Mouse (Mus musculus) gastrocnemius, postnatal 10 days (tissue): Measurements from ENCODE around the gene Slc8a1. TPM values are rescaled to one million over a fixed set of nuclear protein-coding genes. Genes with fewer than 3 reads are reported as not detected.

Source experiments
- DNase-seq: peaks from one replicate; pipeline ENCODE4 v3.0.0; 2021; ENCODE audit warnings: mixed read lengths
- total RNA-seq, 2 experiments: library from RNA; stranded (reverse); gene quantifications; 2 replicates each; pipeline ENCODE4 v1.2.3; 2021

The Slc8a1 gene
- total RNA-seq, 2 experiments from 2014 or later, result 22.4 to 29.0 TPM

DNA sequence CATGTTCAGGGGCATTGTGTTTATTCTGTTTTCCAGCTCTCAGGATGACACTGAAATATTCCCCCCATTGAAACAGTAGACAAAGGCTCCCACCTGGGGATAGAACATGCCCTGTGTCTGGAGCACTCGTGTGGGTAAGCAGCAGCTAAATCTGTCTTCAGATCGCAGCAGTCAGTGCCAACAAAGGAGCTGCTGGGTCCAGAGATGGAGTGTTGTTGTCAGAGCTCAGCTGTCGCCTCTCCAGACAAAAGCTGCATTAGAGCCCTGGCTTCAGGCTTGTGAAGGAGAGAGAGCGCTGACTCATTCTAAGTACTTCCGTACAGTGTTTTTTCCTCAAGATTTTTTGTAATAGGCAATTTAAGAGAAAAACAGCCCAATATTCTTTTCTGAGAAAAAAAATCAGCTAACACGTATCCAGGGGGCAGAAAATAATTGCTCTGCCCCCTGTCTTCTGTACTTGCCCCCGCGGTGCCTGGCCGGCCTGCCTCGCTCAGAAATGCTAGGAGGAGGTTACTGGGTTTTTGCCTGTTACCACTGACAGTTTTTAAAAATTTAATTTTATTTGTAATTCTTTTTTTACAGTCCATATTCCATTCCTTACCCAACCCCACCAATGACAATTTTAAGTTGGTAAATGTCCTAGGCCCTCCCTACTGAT is 318.2 kb downstream of the Slc8a1 start:
- no peak for DNase-seq

DNA sequence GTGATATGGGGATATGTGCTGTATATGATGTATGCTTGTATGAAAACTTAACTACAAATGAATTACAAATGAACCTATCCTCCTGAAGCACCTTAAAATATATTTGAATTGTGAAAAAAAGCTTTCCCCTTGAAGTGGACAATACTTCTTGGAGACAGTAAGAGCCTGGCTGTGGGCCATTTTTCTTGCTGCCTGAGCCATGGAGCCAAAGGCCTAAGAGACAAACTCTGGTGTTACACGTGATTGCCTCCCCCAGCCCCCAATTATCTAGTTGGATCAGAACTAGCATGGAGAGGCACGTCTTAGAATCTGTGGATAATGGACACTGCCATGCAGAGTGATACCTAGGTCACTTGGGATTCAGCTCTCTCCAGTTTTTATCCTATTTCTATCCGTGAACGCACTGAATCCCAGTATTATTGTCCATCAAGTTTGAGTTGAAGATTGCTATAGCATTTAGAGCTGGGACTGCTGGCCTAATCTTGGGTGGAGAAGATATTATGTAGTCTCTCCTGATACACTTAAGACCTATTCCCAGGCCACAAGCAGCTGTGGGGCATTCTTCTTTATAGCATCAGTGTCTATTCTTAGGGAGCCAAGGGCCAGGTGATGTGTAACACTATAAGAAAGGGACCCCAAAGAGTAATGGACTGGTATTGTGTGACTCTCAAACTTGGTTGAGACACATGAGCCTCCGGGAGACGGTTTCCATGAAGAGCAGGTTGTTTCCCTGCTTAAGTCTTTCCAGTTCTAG is 321.6 kb downstream of the Slc8a1 start:
- peak; percentile 22 for DNase-seq

DNA sequence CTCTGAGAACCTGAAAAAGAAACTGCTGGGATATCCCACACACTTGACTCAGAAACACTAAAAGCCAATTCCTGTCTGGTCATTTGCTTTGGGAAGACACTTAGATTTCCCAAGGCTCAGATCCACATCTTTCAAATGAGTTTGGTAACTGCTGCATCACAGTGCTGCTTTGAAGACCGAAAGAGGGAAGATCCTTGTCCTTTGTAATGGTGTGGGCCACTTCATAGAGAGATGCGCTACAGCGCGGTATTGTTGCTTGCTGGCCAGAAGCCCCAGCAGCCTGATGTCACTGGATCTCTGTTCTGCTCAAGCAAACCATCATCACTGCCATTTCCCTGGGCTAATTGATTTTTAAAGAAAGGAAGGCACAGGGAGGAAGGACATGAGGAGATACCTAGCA is 325.4 kb downstream of the Slc8a1 start:
- no peak for DNase-seq

DNA sequence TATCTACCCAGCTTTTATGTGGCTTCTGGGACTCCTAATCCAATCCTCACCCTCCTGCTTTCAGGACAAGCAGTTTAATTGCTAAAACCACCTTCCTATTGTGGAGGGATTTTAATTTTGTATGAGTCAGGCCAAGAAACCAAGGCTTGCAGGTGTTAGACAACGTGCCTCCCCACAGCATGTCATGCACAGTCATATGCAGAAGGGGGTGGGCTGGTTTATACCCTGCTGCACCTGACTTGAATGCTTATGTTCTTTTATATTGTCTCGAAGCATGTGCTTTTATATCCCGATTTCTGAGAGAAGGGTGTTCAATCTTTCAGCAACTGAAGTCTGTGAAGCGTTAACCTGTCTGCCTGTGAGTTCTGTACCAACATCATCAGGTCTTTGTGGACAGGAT is 334.0 kb downstream of the Slc8a1 start:
- DNase-seq, result no peak

DNA sequence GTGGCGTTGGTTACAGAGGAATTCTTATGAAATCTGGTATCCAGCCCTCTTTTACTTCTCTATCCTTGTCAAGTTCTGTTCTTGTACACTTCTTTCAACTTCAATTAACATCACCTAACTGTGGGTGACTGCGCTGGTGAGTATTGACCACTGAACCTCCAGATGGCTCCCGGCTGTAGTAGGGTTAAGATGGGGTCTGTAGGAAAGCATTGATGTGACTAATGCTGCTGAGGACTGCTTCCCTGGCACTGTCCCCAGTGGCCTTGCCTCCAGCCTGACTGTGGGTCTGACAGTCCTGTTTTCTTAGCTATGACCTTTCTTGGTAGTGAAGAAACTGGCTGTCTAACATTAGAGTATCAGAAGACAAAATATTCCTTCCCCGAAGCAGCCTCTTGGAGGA is 335.1 kb downstream of the Slc8a1 start:
- no peak for DNase-seq

DNA sequence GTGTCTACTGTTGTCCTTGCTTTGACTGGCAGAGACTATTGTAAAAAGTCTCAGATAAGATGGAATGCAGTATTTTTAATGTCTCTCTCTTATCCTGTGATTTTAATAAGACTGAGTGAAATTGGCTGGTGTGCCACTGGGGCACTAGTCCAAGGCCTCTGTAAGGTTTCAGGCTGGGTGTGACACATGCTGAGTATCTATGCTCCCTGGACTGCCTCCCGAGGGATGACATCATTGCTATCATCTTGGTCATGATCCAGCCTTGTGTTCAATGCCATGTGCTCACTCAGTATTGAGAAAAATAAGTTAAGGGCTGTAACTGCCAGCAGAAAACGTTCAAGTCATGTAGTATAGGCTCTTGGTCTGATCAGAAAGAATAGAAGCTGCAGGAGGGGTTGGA is 335.5 kb downstream of the Slc8a1 start:
- peak; percentile 53 for DNase-seq

DNA sequence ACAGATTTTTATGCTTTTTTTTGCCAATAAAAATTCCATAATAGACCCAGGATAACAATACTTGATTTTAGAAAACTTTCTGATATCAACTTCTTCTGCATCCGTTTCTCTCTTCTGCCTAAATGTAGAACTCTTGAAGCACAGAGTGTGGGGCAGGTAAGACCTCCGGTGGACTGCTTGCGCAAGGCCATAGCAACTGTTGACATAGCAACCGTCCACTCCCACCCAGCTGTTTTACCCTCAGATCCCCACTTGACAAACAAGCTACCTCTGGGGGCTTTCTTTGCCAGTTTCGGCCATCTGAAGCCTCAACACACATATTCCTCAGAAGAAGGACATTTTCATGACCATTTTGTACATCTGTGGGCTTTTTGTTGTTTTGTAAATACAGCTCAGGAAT is 337.8 kb downstream of the Slc8a1 start:
- DNase-seq, result no peak

DNA sequence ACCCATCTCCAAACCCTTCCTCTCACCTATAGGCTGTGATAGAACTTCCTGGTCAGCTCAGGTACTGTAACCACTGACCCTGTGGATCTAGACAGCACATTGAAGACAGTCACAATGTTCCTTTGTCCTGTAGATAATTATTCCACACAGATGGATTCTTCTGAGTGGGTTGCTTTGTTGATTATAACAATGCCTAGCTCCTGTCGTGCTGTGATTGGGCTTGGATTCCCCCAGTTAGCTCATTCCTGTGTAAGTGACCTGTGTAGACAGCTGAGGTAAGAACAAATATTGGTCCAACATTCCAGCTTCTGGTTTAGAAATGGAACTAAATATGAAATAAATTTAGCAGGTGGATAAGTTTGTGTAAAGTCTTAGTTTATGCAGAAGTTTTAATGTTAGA is 340.7 kb downstream of the Slc8a1 start:
- no peak for DNase-seq

DNA sequence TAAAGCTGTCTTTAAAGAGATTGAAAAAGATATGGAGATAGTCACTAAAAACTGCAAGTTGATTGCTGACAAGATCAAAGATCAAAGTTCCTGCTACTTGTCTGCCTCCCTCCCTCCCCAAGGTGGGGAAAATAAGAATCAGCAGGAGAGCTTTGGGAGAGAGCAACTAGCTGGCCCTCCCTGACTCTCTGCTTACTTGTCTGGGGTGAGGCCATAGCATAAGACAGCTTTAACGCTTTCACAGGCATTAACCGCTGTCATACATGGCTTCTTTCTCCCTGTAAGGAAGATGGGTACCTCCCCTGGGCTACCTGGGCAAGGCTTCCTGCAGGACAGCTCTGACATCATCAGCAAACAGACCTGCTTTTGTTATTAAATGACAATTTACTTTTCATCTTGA is 344.1 kb downstream of the Slc8a1 start:
- DNase-seq, result no peak

DNA sequence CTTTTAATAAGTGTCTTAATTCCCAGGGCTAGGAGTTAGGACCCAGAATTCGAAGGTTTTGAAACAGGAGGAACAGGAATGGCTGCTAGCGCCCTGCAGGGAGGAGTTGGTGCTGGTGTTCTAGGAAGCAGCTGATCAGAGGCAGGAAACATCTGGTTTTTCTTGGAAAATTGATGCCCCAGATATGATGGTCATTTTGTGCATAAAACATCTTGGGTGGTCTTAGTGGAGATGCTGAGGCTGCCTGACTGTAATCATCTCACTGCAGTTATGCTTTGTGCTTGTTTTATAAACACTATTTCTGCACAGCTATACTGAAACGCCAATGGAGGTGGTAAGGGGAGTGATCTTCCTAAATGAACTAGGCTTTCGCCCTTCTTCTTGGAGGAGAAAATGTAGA is 345.1 kb downstream of the Slc8a1 start:
- DNase-seq, result no peak

DNA sequence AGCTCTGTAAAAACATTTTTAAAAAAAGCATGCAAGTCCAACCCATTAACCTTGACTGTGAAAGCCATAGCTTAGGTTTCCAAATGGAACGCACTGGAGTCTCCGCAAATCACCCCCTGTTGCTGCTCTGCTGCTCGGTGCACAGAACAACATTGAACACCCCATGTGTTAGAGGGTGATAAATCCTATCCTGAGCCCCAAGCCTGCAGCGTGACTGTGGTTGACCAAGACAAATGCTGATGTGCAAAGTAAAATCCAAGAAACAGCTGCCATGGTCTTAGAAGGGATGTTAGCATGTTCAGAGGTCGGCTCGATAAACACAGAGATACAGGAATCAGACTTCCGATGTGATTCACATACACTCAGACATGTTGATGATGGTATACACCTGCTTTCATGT is 346.7 kb downstream of the Slc8a1 start:
- no peak for DNase-seq

DNA sequence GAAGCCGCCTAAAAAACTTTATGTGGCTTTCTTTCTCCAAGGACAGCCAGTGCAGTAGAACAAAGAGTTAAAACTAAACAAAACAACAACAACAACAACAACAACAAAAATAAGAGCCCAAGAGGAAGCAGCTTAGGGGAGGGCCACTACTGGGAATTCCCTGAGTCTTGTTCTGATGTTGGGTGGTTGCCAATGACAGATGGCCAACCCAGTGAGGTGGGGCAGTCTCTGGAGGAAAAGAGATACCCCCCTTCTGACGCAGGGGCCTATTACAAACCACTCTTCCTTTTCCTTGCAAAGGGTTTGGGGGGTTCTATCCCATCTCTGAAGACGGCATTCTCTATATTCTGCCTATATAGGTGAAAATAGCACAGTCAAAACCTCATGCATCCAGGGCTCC is 347.4 kb downstream of the Slc8a1 start:
- DNase-seq, result no peak

DNA sequence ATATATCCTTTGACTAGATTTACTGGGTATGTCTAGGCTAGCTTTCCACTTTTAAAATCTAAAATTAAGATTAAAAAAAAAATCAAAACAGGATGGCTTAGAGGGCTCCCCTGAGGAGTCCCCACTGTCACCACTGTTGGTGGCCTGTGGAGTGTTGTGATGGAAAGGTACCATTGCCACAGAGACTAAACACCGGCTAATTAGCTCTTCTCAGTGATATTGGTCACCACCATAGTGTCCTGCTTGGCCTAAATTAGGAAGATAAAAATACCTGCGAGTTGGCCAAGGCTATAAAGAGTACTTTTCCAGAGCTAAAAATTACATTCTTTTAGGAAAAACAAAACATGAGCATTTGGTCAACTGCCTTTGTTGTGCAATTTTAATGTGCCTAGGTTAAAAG is 352.1 kb downstream of the Slc8a1 start:
- DNase-seq, result no peak

DNA sequence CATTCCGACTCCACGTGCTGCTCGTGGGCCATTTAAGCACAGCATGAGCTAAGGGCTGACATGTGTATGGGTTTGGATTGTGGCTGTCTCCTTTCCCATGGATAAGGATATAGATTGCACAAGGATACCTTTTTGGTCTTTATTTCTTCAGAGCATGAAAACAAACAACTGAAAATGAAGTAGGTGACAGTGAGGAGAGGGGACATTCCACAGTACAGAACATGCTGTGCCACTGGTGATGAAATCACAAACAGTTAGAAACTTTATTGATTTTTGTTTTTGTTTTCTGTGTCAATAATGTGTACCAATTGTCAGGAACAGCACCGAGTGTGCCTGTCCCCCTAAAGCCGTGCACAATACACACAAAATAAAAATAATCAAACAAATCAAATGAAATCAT is 352.7 kb downstream of the Slc8a1 start:
- DNase-seq, result no peak

DNA sequence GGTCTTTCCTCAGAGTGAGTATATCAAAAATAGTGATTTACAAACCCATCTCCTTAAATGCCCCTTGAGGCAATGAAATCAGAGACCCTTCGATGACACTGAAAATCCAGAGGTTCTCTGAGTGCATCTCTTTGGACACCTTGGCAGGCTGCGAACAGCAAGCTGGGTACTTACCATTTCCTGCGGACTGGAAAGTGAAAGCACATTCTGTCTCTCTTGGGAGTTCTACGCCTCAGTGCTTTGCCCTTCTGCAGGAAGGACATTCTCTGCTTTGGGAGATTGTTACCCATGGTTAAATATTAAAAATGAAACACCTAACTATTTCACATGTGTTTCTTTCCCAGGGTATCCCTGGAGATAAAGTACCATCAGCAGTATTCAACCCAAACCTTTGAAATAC is 354.7 kb downstream of the Slc8a1 start:
- no peak for DNase-seq

DNA sequence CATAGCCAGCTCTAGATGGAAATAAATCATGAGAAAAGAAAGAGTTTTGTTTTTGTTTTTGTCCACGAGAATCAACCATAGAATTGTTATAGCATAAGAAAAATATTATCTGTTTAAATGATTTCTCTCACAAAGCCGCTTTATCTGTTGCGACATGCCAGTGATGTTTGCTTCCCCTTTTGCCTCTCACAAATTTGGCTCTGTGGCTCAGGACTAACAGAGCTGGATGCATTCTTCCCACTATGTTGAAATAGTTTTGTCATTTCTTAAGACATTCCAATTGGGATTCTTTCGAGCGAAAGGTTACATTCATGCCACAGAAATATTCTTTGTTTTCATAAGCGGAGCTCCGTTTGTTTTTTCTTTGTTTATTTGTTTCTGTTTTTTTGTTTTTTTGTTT is 359.7 kb downstream of the Slc8a1 start:
- DNase-seq, result no peak

DNA sequence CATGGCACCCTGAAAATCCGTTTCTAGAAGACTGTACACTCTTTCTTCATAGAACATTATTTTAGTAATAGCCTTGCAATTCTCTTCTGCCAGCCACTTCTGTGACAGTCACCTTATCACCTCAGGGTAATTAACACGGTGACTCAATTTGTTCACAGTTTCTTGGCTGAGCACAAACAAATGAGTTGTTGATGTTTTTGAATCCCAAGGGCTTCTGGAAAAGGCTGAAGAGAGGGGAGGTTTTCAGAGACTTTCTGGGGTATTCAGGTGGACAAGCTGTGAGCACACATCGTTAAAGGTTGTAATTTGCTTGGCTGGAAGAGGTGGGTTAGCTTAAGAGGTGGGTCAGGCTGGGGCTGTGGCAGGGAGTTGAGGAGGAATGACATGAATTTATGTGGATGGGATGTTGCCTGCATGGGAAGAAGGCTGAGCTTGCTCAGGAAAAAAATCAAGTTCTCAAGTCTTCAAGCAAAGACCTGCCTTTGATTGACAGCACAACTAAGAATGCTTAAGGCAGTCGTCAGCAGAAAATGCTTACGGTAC is 360.3 kb downstream of the Slc8a1 start:
- no peak for DNase-seq

DNA sequence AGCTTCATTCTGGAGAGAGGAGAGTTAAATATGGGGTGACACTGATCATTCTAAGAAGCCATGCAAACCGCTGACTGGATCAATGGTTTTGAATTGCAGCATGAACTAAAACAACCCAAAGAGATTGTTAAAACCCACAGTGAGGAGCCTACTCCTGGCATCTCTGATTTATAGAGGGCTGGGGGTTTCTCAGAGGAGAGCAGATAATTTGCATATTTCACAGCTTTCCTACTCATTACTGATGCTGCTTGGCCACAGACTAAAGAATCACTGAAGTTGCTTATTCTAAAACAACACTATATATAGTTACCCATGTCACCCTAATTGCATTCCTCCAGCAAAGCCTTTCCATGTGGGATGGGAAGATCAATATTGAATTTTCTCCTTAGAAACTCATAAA is 361.0 kb downstream of the Slc8a1 start:
- no peak for DNase-seq

DNA sequence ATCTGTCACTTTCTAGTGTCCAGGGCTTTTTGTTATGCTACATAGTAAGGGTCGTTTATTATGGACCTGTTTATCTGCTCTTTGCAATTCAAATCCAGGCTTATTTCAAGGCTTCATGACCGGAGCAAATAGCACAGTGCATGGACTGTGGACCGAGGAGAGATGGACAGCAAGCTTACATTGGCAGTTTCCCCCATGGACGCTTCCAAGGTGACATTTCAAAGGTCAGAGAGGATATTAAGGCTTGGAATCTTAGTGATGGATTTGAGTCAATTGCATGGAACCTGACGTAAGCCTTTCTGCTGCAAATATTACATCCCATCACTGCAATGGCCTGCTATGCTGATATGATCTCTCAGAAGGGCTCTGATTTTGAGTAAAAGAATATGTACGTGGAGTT is 362.3 kb downstream of the Slc8a1 start:
- no peak for DNase-seq

DNA sequence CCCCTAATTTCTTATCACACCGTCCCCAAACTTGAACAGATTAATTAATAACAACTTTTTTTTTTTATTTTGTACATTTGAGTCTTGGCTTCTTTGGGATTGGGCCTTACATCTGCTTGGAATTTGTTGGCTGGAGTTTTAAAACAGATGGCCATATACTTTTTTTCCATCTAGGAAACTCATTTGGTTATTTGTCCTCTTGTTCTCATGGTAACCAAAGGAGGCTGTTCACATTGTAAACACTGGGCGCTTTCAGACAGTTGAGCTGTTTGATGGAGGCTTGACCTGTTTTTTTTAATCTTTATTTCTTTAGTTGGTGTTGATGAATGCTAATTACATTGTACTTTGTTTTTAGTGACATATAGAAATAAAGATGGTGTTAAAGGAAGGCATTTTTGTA is 369.1 kb downstream of the Slc8a1 start:
- DNase-seq, result no peak

DNA sequence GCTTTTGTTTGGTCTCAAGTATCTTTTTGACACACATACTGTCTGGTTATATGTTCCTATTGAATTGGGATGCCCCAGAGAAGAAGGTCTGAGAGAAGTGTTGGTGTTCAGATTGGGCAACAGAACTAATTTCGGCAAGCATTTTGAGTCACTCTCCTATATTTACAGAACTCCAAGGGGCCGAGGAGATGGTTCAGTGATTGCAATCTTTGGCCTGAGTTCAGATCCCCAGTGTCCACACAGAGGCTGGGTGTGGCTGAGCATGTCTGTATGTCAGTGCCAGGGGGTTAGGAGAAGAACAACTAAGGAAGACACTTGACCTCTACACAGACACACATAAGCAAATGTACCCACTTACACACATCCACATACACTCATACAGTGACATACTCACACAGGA is 369.7 kb downstream of the Slc8a1 start:
- DNase-seq, result no peak

DNA sequence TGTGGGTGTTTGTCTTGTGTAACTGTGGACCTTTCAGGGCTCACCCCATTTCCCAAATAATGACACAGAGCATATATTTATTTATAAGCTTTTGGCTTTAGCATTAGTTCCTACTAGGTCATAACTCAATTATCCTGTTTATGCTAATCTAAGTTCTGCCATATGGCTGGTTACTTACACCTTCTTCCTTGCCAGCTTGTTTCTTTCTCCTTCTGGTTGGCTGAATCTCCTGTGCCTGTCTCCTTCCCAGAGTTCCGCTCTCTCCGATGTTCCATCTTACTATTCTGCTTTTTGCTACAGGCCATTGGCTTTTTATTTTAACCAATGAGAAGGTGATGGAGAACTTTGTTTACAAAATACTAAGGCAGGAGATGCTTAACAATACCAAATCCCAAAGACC is 374.8 kb downstream of the Slc8a1 start:
- DNase-seq, result no peak

DNA sequence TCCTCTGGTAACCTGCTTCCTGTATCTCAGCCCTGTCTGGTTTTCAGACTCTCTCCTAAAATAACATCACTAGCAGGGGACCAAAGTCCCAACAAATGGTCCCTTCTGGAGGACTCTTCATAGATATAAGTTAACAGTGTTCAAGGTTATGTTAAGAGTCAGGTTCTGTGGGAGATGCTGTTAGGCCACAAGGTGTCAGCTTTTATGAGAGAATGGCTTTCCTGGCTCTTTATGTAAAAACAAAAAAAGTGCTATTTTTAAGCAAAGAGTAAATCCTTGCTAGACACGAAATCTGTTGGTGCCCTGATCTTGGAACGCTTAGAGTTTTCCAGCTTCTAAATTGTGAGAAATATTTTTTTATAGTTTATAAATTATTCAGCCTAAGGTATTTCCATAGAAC is 377.6 kb downstream of the Slc8a1 start:
- no peak for DNase-seq

DNA sequence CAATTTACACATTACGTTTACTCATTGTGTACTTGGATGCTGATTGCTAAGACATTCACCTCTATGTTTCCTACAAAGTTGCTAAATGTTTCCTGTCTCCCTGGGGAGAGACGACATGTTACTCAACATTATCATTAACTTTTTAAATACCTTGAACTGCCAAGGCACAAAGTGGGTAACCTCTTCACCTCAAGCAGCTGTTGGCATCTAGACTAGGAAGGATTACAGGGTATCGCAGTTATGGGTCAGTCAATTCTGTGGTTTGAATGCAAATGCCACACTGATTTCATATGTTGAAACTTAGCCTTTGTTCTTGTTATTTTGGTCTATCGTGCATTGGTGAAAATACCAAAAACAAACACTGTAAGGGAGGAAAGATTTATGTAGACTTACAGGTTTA is 378.1 kb downstream of the Slc8a1 start:
- no peak for DNase-seq
